Mouse (Mus musculus): ENCODE results near the gene Slc39a9.

DNA sequence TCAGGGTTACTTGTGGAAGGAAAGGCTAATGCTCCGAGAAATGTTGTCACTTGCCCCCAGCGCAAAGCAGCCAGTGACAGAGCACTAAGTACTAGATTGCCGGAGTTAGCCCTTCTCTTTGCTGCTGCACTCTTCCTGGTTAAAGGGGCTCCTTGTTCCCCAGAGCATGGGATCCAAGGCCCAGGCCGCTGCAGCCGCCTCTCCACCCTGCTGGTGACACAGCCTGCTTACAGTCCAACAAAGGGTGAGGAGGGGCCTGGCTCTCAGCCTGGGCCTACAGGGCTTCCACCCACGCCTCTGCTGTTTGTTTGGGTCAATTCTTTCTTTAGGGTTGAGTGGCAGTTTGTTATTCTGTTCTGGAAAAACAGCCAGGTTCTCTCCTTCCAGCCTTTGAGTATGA is 44.9 kb upstream of the Slc39a9 start:
- no peak for TF ChIP-seq CTCF (conservative IDR thresholded peaks at IDR 0.05; ENCODE audit: insufficient read depth, insufficient read length, low read depth, low read length)
- TF ChIP-seq POLR2A (IDR thresholded peaks at IDR 0.05; ENCODE audit: low read depth, low read length) = no peak

Measured in kidney, adult 2 months (tissue).